Mouse (Mus musculus) neural tube, embryonic 15.5 days (tissue): Measurements from ENCODE around the gene Kcnj10. TPM values are rescaled to one million over a fixed set of nuclear protein-coding genes. Genes with fewer than 3 reads are reported as not detected.

ENCODE experiments used
- ATAC-seq: fragments of 200-750 bp; cut with Nextera tagmentation; 2 replicates; pipeline ENCODE4 v1.8.0; 2017; ENCODE audit warnings: mild to moderate bottlenecking, moderate TSS enrichment, moderate library complexity; ENCODE audit not compliant: low FRiP score
- H3K27ac ChIP-seq: fragments of 300-500 bp; sonication (generic); replicated peaks from 2 replicates; pipeline ENCODE4 v1.5.1; 2015; ENCODE audit warnings: mild to moderate bottlenecking, inconsistent platforms
- H3K27me3 ChIP-seq: fragments of 300-500 bp; sonication (generic); replicated peaks from 2 replicates; pipeline ENCODE4 v1.6.1; 2015; ENCODE audit warnings: inconsistent platforms
- H3K36me3 ChIP-seq: fragments of 300-500 bp; sonication (generic); 2 replicates; pipeline ENCODE4 v1.6.1; 2015; ENCODE audit warnings: inconsistent platforms
- H3K4me1 ChIP-seq: fragments of 300-500 bp; sonication (generic); 2 replicates; pipeline ENCODE4 v1.6.1; 2015; ENCODE audit warnings: inconsistent platforms
- H3K4me2 ChIP-seq: fragments of 300-500 bp; sonication (generic); 2 replicates; pipeline ENCODE4 v1.6.1; 2015; ENCODE audit warnings: inconsistent platforms, mild to moderate bottlenecking, moderate library complexity
- H3K4me3 ChIP-seq: fragments of 300-500 bp; sonication (generic); replicated peaks from 2 replicates; pipeline ENCODE4 v1.5.1; 2015; ENCODE audit warnings: mild to moderate bottlenecking, inconsistent platforms
- H3K9ac ChIP-seq: fragments of 300-500 bp; sonication (generic); replicated peaks from 2 replicates; pipeline ENCODE4 v1.6.1; 2015; ENCODE audit warnings: mild to moderate bottlenecking, inconsistent platforms
- H3K9me3 ChIP-seq: fragments of 300-500 bp; sonication (generic); replicated peaks from 2 replicates; pipeline ENCODE4 v1.6.1; 2016; ENCODE audit warnings: inconsistent platforms
- WGBS: fragments of 180-500 bp; shearing (Covaris S2); methylation state at CpG from one replicate; pipeline ENCODE4 v1.1.7; 2015; ENCODE audit warnings: mixed read lengths; 5-methylcytosine and 5-hydroxymethylcytosine counted together
- polyA plus RNA-seq: library from polyadenylated mRNA; unstranded; fragments of >200 nt; fragmentation: Nextera tagmentation; extraction: Ambion mirVana; gene quantifications from 2 replicates; pipeline ENCODE4 v1.2.1, GENCODE M21; 2015

Kcnj10 gene
- polyA plus RNA-seq, 1 experiment from 2014 or later: 2.5 TPM

DNA sequence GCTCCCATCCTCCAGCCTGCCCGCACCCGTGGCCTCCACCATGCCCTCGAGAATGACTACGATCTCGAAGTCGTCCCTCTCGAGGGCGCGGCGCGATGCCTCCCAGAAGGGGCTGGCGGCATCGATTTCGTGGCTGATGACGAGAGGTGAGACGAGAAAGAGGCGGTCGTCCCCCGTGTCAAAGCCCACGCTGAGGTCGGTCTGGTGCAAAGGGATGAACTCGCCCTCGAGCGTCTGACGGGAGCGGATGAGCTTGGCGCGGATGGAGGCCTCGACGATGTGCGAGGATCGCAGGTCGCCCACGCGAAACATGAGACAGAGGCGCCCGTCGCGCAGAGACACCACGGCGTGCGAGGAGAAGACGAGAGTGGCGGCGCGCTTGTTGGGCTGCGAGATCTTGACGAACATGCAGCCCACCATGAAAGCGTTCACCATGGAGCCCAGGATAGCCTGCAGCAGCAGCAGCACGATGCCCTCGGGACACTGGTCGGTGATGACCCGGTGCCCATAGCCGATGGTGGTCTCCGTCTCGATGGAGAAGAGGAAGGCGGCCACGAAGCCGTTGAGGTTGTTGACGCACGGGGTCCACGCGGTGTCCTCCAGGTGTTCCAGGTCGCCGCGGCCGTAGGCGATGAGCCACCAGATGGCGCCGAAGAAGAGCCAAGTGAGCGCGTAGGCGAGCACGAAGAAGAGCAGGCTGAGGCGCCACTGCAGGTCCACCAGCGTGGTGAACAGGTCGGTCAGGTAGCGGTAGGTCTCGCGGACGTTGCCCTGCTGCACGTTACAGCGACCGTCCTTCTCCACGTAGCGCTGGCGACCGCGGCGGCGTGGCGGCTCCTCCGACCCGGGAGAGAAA is 15.1 kb upstream of the Kcnj10 start:
- H3K36me3 ChIP-seq: peaks cover 1% of the 10 kb centered on the region; the same call in 1 of the 2 replicates
- H3K4me3 ChIP-seq: peak overlapping the region; percentile 52
- H3K9ac ChIP-seq: peak overlapping the region; percentile 38
- no peaks in the 10 kb centered on the region for H3K9me3 ChIP-seq
- peak; percentile 78 for ATAC-seq
- H3K4me2 ChIP-seq: peak overlapping the region; percentile 92
- peaks cover 25% of the 10 kb centered on the region for H3K4me1 ChIP-seq
- H3K27me3 ChIP-seq: peaks cover 5% of the 10 kb centered on the region; the same call in 1 of the 2 replicates
- H3K27ac ChIP-seq: no peak overlapping the region; the same call in 1 of the 2 replicates
- WGBS: 20% methylated on average over 94 of the region's 94 CpGs

DNA sequence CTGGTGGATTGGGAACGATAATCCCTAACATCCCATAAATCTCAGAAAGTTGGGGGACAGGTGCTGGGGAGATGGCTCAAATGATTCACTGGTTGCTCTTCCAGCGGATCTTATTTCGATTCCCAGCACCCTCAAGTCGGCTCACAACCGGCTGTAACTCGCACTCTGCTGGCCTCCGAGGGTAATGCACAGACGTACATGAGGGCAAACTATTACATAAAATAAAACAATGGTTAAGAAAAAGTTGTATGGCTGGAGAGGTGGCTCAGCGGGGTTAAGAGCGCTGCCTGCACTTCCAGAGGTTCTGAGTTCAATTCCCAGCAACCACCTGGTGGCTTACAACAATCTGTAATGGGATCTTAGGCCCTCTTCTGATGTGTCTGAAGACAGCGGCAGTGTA is 14.3 kb upstream of the Kcnj10 start:
- Histone ChIP-seq H3K27ac (no peak overlapping the region), H3K4me3 (peak overlapping the region; percentile 52), H3K9me3 (no peaks in the 10 kb centered on the region), H3K27me3 (peaks cover 5% of the 10 kb centered on the region; the same call in 1 of the 2 replicates), H3K4me2 (peak overlapping the region; percentile 92), H3K36me3 (no peaks in the 10 kb centered on the region), H3K9ac (no peak overlapping the region), H3K4me1 (peaks cover 25% of the 10 kb centered on the region)
- WGBS: 63% methylated on average over 11 of the region's 11 CpGs
- ATAC-seq: no peak

DNA sequence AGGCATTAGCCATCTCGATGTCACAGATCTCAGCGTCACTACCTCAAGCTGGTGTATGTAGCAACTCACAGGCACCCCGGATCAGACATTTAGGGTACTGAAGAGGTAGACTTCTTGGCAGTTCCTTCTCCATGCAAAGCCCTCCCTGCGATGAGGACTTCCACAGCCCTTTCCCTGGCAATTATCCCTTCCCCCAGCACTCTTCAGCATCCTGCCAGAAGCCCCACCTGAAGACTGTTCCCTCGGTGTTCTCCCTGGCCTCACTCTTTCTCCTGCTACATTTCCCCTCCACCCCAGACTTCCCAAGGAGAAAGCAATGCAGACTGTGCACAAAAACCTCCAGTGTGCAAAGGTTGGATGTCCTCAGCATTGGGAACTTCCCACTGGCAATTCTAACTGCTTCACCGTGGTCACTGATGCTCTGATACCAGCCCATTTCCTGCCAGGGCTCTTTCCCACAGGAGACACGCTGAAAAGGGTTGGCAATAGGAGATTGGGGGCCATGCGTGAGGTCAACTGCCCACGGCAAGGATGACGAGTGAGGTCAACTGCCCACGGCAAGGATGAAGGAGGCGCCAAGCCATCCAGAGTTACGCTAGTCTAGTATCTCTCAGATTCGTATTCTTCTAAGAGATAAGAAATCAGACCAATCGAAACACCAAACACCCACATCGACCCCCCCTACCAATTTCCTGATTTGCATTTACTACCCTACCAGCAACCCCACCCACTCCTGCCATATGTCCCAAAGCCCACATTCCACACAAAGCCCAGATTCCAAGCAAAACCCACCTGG is 13.6 kb upstream of the Kcnj10 start:
- H3K4me1 ChIP-seq: peaks cover 25% of the 10 kb centered on the region
- WGBS: 86% methylated on average over 16 of the region's 16 CpGs
- peaks cover 5% of the 10 kb centered on the region; the same call in 1 of the 2 replicates for H3K27me3 ChIP-seq
- no peaks in the 10 kb centered on the region for H3K36me3 ChIP-seq
- H3K4me3 ChIP-seq: no peak overlapping the region
- H3K9me3 ChIP-seq: no peaks in the 10 kb centered on the region
- no peak overlapping the region for H3K27ac ChIP-seq
- ATAC-seq: no peak
- no peak overlapping the region for H3K4me2 ChIP-seq
- H3K9ac ChIP-seq: no peak overlapping the region

DNA sequence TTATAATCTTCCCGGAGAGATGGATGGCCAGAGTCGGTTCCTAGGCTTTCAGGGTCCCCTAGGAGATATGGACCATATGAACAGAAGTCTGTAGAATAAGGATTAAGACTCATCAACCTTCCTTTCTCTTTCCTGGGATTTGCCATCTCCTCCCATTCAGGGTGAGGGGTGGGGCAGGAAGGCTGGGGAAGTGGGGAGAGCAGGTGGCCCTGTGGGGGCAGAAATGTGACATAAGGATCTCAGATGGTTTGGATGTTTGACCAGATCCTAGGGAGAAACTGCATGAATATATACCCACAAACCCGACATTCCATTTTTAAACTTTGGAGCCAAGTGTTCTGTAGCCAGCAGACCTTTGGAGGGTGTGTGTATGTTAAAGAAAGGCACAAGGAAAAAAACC is 13.0 kb upstream of the Kcnj10 start:
- H3K4me1 ChIP-seq: peaks cover 25% of the 10 kb centered on the region
- H3K9ac ChIP-seq: no peak overlapping the region
- no peak overlapping the region for H3K27ac ChIP-seq
- WGBS: 82% methylated on average over 3 of the region's 3 CpGs
- ATAC-seq: no peak
- no peaks in the 10 kb centered on the region for H3K36me3 ChIP-seq
- peaks cover 5% of the 10 kb centered on the region; the same call in 1 of the 2 replicates for H3K27me3 ChIP-seq
- H3K9me3 ChIP-seq: no peaks in the 10 kb centered on the region
- H3K4me3 ChIP-seq: no peak overlapping the region
- H3K4me2 ChIP-seq: no peak overlapping the region; the same call in 1 of the 2 replicates

DNA sequence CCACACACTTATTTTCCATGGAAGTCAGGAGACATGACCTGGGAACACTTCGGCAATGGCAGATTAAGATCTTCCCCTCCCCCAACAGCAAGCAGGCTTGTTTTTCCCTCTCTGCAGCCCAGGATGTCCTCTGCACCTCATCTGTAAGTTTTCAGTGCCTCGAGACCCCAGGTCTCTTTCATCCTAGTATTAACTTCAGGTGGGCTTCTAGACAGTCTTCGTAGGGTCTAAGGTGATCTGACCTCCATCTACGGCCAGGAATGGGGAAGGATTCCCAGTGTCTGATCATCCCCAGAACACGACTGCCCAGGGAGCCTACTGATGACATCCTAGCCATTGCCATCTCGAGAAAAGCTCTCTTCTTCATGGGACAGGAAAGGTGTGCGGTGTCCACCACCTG is 12.5 kb upstream of the Kcnj10 start:
- Histone ChIP-seq H3K4me1 (peaks cover 25% of the 10 kb centered on the region), H3K9me3 (no peaks in the 10 kb centered on the region), H3K9ac (no peak overlapping the region), H3K27me3 (peaks cover 5% of the 10 kb centered on the region; the same call in 1 of the 2 replicates), H3K4me2 (peak overlapping the region; percentile 61), H3K4me3 (no peak overlapping the region), H3K36me3 (no peaks in the 10 kb centered on the region), H3K27ac (no peak overlapping the region)
- ATAC-seq: no peak
- 87% methylated on average over 7 of the region's 7 CpGs for WGBS

DNA sequence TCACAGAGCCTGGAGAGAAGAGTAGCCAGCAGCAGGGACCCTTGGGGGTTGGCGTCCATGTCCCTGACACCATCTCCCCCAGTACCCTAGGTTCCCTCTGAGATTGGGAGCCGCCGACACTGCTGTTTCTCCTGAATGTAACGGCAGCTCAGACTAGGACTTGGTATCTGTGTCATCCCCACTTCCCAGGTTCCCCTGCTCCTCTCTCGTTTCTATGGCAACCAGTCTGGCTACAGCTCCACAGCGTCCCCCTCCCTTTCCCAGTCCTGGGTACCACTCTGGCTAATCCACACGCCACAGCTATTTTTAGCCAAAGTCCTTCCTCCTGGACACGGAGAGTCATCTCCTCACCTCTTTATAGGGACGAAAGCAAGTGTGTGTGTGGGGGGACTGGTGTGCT is 11.9 kb upstream of the Kcnj10 start, which contains the start of gene Kcnj9:
Kcnj9 (minus strand) TSS at position 188 of the 400 bp plus-strand sequence.
- Histone ChIP-seq H3K36me3 (no peaks in the 10 kb centered on the region), H3K4me1 (peaks cover 25% of the 10 kb centered on the region), H3K4me3 (peak within 1 kb of the TSS; percentile 36), H3K9me3 (no peaks in the 10 kb centered on the region), H3K27ac (no peak within 1 kb of the TSS), H3K4me2 (peak within 1 kb of the TSS; percentile 61), H3K27me3 (peaks cover 5% of the 10 kb centered on the region; the same call in 1 of the 2 replicates), H3K9ac (peak within 1 kb of the TSS; percentile 47; the same call in 1 of the 2 replicates)
- peak; percentile 90 for ATAC-seq
- WGBS: 19% methylated on average over 9 of the region's 9 CpGs

DNA sequence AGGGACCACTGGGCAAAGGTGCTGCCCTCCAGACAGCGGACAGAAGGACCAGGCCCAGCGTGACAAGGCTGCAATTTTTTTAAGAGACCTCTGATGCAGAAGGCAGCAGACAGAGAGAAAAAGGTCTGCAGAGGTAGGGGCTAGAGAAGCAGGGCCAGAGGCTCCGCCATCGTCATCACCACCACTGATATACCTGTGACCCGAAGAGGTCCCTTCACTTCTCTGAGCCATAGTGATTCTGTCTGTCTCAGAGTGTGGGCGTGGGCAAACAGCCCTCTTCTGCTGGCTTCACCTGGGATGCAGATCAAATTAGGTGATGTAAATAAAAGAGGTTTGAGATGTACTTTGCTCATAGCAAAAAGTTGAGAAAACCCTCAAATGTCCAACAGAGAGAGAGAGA is 11.4 kb upstream of the Kcnj10 start:
- peak overlapping the region; percentile 36; the same call in 1 of the 2 replicates for H3K4me3 ChIP-seq
- 0 out of 2 replicates have a peak, but pooled peaks have one; percentile 1 for ATAC-seq
- peaks cover 25% of the 10 kb centered on the region for H3K4me1 ChIP-seq
- H3K27me3 ChIP-seq: peaks cover 5% of the 10 kb centered on the region; the same call in 1 of the 2 replicates
- 75% methylated on average over 6 of the region's 6 CpGs for WGBS
- H3K9me3 ChIP-seq: no peaks in the 10 kb centered on the region
- H3K9ac ChIP-seq: 0 out of 2 replicates have a peak overlapping the region, but pooled peaks have one; percentile 47
- no peaks in the 10 kb centered on the region for H3K36me3 ChIP-seq
- H3K4me2 ChIP-seq: peak overlapping the region; percentile 61
- no peak overlapping the region for H3K27ac ChIP-seq

DNA sequence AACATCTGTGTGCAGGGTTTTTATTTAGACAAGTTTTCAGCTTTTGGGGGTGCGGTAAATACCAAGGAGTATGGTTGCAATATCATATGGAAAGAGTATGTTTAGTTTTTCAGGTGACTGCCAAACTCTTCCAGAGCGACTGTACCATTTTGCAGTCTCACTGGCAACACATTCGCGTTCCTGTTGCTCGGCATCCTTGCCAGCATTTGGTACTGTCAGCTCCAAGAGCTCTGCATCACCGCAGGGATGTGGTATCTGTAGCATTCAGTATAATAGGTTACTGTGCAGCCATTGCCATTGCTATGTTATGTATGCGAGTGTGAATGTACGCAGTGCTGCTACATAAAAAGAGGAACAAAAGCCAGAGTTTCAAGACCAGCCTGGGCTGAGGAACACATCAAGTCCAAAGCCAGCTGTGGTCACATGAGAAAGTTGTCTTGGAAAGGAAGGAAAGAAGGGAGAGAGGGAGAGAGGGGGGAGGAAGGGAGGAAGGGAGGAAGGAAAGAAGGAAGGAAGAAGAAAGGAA is 9.5 kb upstream of the Kcnj10 start:
- no peak for ATAC-seq
- 56% methylated on average over 8 of the region's 8 CpGs for WGBS
- H3K27ac ChIP-seq: no peak overlapping the region

DNA sequence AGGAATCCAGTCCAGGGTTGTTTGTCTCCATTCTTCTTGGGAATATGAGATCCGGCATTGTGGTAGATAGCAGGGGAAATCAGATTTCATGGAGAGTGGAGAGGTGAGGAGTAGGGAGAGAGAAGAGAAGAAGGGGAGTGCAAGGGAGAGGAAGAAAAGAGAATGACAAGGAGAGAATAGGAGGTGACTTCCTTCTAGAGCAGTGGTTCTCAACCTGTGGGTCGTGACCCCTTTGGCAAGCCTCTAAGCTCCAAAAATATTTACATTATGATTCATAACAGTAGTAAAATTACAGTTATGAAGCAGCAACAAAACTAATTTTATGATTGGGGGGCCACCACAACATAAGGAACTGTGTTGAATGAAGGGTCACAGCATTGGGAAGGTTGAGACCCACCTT is 8.1 kb upstream of the Kcnj10 start:
- no peaks in the 10 kb centered on the region; the same call in 1 of the 2 replicates for H3K27me3 ChIP-seq
- no peak for ATAC-seq
- H3K9ac ChIP-seq: no peak overlapping the region
- 84% methylated on average over 2 of the region's 2 CpGs for WGBS
- no peak overlapping the region for H3K4me3 ChIP-seq
- H3K4me1 ChIP-seq: peaks cover 14% of the 10 kb centered on the region
- no peaks in the 10 kb centered on the region for H3K36me3 ChIP-seq
- no peaks in the 10 kb centered on the region for H3K9me3 ChIP-seq
- no peak overlapping the region for H3K4me2 ChIP-seq
- H3K27ac ChIP-seq: no peak overlapping the region

More for the DNA sequence above, 9.5 kb upstream of the Kcnj10 start:
- H3K9me3 ChIP-seq: no peaks in the 10 kb centered on the region
- no peak overlapping the region for H3K4me2 ChIP-seq
- no peaks in the 10 kb centered on the region for H3K36me3 ChIP-seq
- no peak overlapping the region for H3K9ac ChIP-seq
- H3K4me3 ChIP-seq: no peak overlapping the region
- peaks cover 15% of the 10 kb centered on the region for H3K4me1 ChIP-seq
- H3K27me3 ChIP-seq: peaks cover 5% of the 10 kb centered on the region; the same call in 1 of the 2 replicates

DNA sequence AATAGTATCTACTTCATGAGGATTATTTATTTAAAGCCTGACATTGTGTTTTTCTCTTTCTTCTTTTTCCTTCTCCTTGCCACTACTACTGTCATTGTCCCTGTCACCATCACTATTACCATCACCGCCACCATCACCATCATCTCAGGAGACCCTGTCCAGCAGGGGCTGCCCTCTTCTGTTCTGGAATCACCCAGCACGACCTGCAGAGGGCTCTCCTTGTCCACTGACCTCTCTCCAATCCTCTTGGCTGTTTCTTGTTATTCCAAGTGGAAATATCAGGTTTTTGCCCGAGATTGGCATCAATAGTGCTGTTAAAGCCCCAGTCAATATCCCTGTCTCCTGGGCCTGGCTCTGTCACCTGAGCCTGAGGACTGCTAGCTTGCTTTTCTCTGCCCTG is 7.5 kb upstream of the Kcnj10 start:
- no peaks in the 10 kb centered on the region for H3K27me3 ChIP-seq
- WGBS: 25% methylated on average over 3 of the region's 3 CpGs

DNA sequence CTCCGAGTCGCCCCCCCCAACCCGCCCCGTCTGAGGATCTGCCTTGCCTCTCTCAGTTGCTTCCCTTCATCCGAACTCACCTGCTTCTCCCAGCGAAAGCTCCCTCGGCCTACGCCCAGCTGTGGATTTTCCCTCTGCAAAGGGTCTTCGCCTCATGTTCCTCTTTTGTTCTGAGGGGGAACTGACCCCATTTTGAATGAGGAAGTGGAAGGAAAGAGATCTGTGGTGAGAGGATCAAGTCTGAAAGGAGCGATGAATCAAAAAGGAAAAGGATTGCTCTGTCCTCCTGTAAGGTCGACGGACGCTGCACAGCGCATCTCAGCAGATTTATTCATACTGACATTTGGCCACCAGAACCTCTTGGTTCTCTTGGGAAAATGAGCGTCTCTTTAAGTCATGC is 5.2 kb upstream of the Kcnj10 start:
- Histone ChIP-seq H3K4me2 (no peak overlapping the region), H3K27ac (no peak overlapping the region), H3K4me3 (no peak overlapping the region), H3K9me3 (no peaks in the 10 kb centered on the region), H3K36me3 (no peaks in the 10 kb centered on the region), H3K4me1 (peaks cover 7% of the 10 kb centered on the region), H3K9ac (no peak overlapping the region), H3K27me3 (no peaks in the 10 kb centered on the region)
- 84% methylated on average over 15 of the region's 15 CpGs for WGBS
- ATAC-seq: no peak

More for the DNA sequence above, 7.5 kb upstream of the Kcnj10 start:
- Histone ChIP-seq H3K9me3 (no peaks in the 10 kb centered on the region), H3K36me3 (no peaks in the 10 kb centered on the region), H3K4me1 (peaks cover 12% of the 10 kb centered on the region), H3K27ac (no peak overlapping the region), H3K4me2 (no peak overlapping the region), H3K4me3 (no peak overlapping the region), H3K9ac (no peak overlapping the region)
- ATAC-seq: no peak
